Mouse (Mus musculus) spleen, postnatal 4 days (tissue): ENCODE results near the gene Gm8267.
"Not testable (repeated sequence)": the region's sequence is repeated elsewhere in the genome, so short reads cannot be mapped to it uniquely, and the experiment has no call there.

Experiments used
- DNase-seq, 2 experiments: peaks; one replicate each; pipeline ENCODE4 v3.0.0; 2022; ENCODE audit warnings: low spot score in 2 of 2

Gene Gm8267

GRCm38 (mm10) chr14:44750240-44750639 is at the start of gene Gm8267:
TSS of gene Gm8267 (minus strand) at chr14:44750340.
- DNase-seq: no peak

DNA sequence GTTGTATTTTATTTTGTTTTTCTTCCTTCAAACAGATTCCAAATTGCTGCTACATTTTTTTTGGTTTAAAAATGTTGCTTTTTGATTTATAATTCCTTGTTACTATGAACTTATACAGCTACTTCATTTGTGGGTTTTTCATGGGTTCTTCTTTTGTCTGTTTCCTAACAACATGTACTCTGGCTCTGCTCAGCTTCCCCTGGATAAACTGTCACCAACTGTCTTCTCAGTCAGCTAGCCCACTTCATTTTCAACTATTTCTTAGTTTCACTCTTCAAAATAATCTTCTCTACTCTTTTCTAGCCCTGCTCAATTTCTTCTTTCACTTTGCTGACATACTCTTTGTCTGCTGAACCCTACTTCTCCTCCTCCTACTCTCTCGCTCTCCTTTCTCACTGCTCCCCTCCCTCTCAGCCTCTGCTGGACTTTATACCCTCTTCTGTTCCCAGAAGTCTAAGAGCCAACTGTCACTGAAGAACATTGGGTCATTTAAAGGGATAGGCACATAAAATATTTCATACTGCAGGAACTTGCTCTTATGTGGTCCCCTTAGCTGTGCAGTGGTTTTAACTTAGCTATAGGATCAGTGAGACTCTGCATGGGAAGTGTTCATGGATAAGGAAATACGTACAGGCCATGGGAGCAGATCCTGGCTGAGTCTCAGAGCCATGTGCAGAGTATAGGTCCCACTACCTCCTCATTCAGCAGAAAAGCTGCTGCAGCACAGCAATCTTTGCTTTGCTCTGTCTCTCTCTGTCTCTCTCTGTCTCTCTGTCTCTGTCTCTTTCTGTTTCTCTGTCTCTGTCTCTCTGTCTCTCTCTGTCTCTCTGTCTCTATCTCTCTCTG is 39.6 kb upstream of the Gm8267 start:
- not testable (repeated sequence) for DNase-seq

GRCm38 (mm10) chr14:44742789-44743188 is 7.4 kb downstream of the Gm8267 start:
- DNase-seq: not testable (repeated sequence)

DNA sequence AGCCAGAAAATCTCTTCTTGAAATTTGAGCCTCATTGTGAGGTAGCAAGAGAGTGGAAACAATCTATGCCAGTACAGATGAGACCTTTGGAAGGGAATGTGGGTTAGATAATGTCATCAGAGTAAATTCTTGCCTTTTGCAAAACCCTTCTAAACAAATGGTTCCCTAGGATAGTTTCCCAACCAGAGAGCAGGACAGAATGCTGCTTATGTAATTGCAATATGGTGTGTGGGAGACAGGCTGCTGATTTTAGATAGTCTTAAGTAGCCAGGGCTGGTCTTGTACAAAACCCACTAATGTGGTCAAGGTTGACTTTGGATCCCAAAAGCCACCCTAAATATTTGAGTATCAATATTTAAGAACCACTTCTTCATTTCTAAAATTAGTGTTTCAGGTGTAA is 19.4 kb downstream of the Gm8267 start:
- DNase-seq: not testable (repeated sequence)

GRCm38 (mm10) chr14:44706356-44706755 is 43.8 kb downstream of the Gm8267 start, which contains the start of gene Gm8257:
TSS of gene Gm8257 (minus strand) at chr14:44706456.
- not testable (repeated sequence) for DNase-seq
